Mouse (Mus musculus): ENCODE measurements around the gene Itpr3. TPM values are rescaled to one million over a fixed set of nuclear protein-coding genes. Genes with fewer than 3 reads are reported as not detected.

Gene Itpr3
- total and polyA plus RNA-seq, 2 experiments: 1.0 to 1.5 TPM

- H3K27ac ChIP-seq (replicated peaks; ENCODE audit: insufficient read depth, low read depth, low read length): no peak overlapping the region
- no peak overlapping the region for H3K4me3 ChIP-seq (ENCODE audit: insufficient read depth, low read depth, low read length)
- no peaks in the 10 kb centered on the region for H3K36me3 ChIP-seq (ENCODE audit: control insufficient read depth, insufficient read depth, low read length)
- H3K27me3 ChIP-seq (ENCODE audit: control insufficient read depth, insufficient read depth, low read length): no peaks in the 10 kb centered on the region
- no peaks in the 10 kb centered on the region for H3K4me1 ChIP-seq (ENCODE audit: control insufficient read depth, insufficient read depth, low read length)
- H3K9ac ChIP-seq (ENCODE audit: low read depth, low read length): no peak overlapping the region
- DNase-seq (ENCODE audit: extremely low read depth, low read depth, low spot score): no peak
- 39% methylated on average over 8 of the region's 8 CpGs for WGBS
- TF ChIP-seq POLR2A (IDR thresholded peaks at IDR 0.05; ENCODE audit: extremely low read depth, insufficient read depth, low read length): no peak
- TF ChIP-seq CTCF (IDR thresholded peaks at IDR 0.05; ENCODE audit: low read depth, low read length): no peak
- no peaks in the 10 kb centered on the region for H3K79me2 ChIP-seq (ENCODE audit: control insufficient read depth, insufficient read depth, low read length)
Observed at GRCm38 (mm10) chr17:27152976-27153723, 96.0 kb downstream of the Itpr3 start.

GRCm38 (mm10) chr17:27153773-27154193, 96.7 kb downstream of the Itpr3 start:
- Histone ChIP-seq H3K27ac (replicated peaks; ENCODE audit: insufficient read depth, low read depth, low read length) (no peak overlapping the region), H3K4me1 (ENCODE audit: control insufficient read depth, insufficient read depth, low read length) (no peaks in the 10 kb centered on the region), H3K9ac (ENCODE audit: low read depth, low read length) (no peak overlapping the region), H3K36me3 (ENCODE audit: control insufficient read depth, insufficient read depth, low read length) (no peaks in the 10 kb centered on the region), H3K4me3 (ENCODE audit: insufficient read depth, low read depth, low read length) (no peak overlapping the region), H3K79me2 (ENCODE audit: control insufficient read depth, insufficient read depth, low read length) (no peaks in the 10 kb centered on the region), H3K27me3 (ENCODE audit: control insufficient read depth, insufficient read depth, low read length) (no peaks in the 10 kb centered on the region)
- TF ChIP-seq CTCF (IDR thresholded peaks at IDR 0.05; ENCODE audit: low read depth, low read length): no peak
- no peak for TF ChIP-seq POLR2A (IDR thresholded peaks at IDR 0.05; ENCODE audit: extremely low read depth, insufficient read depth, low read length)
- 68% methylated on average over 9 of the region's 9 CpGs for WGBS
- no peak for DNase-seq (ENCODE audit: extremely low read depth, low read depth, low spot score)

- Histone ChIP-seq H3K36me3 (ENCODE audit: control insufficient read depth, insufficient read depth, low read length) (no peaks in the 10 kb centered on the region), H3K4me3 (ENCODE audit: insufficient read depth, low read depth, low read length) (no peak overlapping the region), H3K79me2 (ENCODE audit: control insufficient read depth, insufficient read depth, low read length) (no peaks in the 10 kb centered on the region), H3K9ac (ENCODE audit: low read depth, low read length) (no peak overlapping the region), H3K4me1 (ENCODE audit: control insufficient read depth, insufficient read depth, low read length) (no peaks in the 10 kb centered on the region), H3K27ac (replicated peaks; ENCODE audit: insufficient read depth, low read depth, low read length) (no peak overlapping the region), H3K27me3 (ENCODE audit: control insufficient read depth, insufficient read depth, low read length) (no peaks in the 10 kb centered on the region)
- 91% methylated on average over 14 of the region's 14 CpGs for whole genome bisulfite sequencing
- no peak for DNase-seq (ENCODE audit: extremely low read depth, low read depth, low spot score)
- no peak for TF ChIP-seq POLR2A (IDR thresholded peaks at IDR 0.05; ENCODE audit: extremely low read depth, insufficient read depth, low read length)
- no peak for TF ChIP-seq CTCF (IDR thresholded peaks at IDR 0.05; ENCODE audit: low read depth, low read length)
Observed at GRCm38 (mm10) chr17:27154256-27154655, 97.2 kb downstream of the Itpr3 start.

DNA sequence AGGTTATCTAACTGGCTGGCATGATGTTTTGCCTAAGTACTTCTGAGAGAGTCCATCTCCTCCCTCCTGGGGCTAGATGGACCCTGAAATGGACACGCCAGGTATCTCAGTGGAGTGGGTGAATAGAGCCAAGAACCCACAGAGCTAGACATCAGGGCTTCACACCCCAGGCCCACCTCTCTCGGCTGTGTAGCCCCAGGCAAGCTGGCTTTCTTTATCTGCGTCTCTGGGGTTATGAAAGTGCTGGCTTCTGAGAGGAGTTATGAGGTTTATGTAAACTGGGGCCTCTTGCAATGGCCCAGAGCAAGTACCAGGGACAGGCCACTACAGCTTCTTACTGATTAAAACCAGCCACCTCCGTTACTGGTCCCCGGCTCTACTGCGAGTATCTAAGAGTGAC, 97.8 kb downstream of the Itpr3 start:
- no peaks in the 10 kb centered on the region for H3K27me3 ChIP-seq (ENCODE audit: control insufficient read depth, insufficient read depth, low read length)
- no peak overlapping the region for H3K4me3 ChIP-seq (ENCODE audit: insufficient read depth, low read depth, low read length)
- no peak overlapping the region for H3K9ac ChIP-seq (ENCODE audit: low read depth, low read length)
- no peaks in the 10 kb centered on the region for H3K36me3 ChIP-seq (ENCODE audit: control insufficient read depth, insufficient read depth, low read length)
- no peaks in the 10 kb centered on the region for H3K4me1 ChIP-seq (ENCODE audit: control insufficient read depth, insufficient read depth, low read length)
- no peaks in the 10 kb centered on the region for H3K79me2 ChIP-seq (ENCODE audit: control insufficient read depth, insufficient read depth, low read length)
- no peak for TF ChIP-seq POLR2A (IDR thresholded peaks at IDR 0.05; ENCODE audit: extremely low read depth, insufficient read depth, low read length)
- no peak for TF ChIP-seq CTCF (IDR thresholded peaks at IDR 0.05; ENCODE audit: low read depth, low read length)
- 78% methylated on average over 6 of the region's 6 CpGs for WGBS
- H3K27ac ChIP-seq (replicated peaks; ENCODE audit: insufficient read depth, low read depth, low read length): no peak overlapping the region
- no peak for DNase-seq (ENCODE audit: extremely low read depth, low read depth, low spot score)

- H3K27ac ChIP-seq (replicated peaks; ENCODE audit: insufficient read depth, low read depth, low read length): no peak overlapping the region
Observed at GRCm38 (mm10) chr17:27155752-27156151, 98.6 kb downstream of the Itpr3 start.

DNA sequence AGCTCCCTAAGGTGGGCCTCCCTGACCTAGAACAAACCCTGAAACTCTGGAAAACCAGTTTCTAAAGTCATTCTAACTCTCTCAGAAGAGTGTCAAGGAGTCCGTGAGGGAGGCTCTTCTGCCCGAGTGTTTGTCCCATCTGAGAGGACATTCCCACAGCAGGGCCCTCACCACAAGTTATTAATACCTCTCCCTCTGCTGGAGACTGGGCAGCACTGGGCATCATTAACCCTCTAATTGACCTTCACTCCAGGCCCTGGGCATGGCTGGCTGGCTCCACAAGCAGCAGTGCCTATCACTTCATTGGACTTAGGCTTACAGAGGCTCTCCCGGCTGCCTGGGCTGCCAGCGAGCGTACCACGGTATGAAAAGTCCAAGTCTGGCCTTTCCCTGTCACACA, 101.3 kb downstream of the Itpr3 start:
- Histone ChIP-seq H3K27me3 (ENCODE audit: control insufficient read depth, insufficient read depth, low read length) (no peaks in the 10 kb centered on the region), H3K27ac (replicated peaks; ENCODE audit: insufficient read depth, low read depth, low read length) (no peak overlapping the region), H3K9ac (ENCODE audit: low read depth, low read length) (no peak overlapping the region), H3K4me1 (ENCODE audit: control insufficient read depth, insufficient read depth, low read length) (no peaks in the 10 kb centered on the region), H3K4me3 (ENCODE audit: insufficient read depth, low read depth, low read length) (no peak overlapping the region), H3K36me3 (ENCODE audit: control insufficient read depth, insufficient read depth, low read length) (no peaks in the 10 kb centered on the region), H3K79me2 (ENCODE audit: control insufficient read depth, insufficient read depth, low read length) (no peaks in the 10 kb centered on the region)
- 89% methylated on average over 6 of the region's 6 CpGs for WGBS
- no peak for DNase-seq (ENCODE audit: extremely low read depth, low read depth, low spot score)
- TF ChIP-seq CTCF (IDR thresholded peaks at IDR 0.05; ENCODE audit: low read depth, low read length) (no peak), POLR2A (IDR thresholded peaks at IDR 0.05; ENCODE audit: extremely low read depth, insufficient read depth, low read length) (no peak)

More at GRCm38 (mm10) chr17:27155752-27156151, 98.6 kb downstream of the Itpr3 start:
- TF ChIP-seq CTCF (IDR thresholded peaks at IDR 0.05; ENCODE audit: low read depth, low read length) (no peak), POLR2A (IDR thresholded peaks at IDR 0.05; ENCODE audit: extremely low read depth, insufficient read depth, low read length) (no peak)
- Histone ChIP-seq H3K4me1 (ENCODE audit: control insufficient read depth, insufficient read depth, low read length) (no peaks in the 10 kb centered on the region), H3K9ac (ENCODE audit: low read depth, low read length) (no peak overlapping the region), H3K36me3 (ENCODE audit: control insufficient read depth, insufficient read depth, low read length) (no peaks in the 10 kb centered on the region), H3K4me3 (ENCODE audit: insufficient read depth, low read depth, low read length) (no peak overlapping the region), H3K79me2 (ENCODE audit: control insufficient read depth, insufficient read depth, low read length) (no peaks in the 10 kb centered on the region), H3K27me3 (ENCODE audit: control insufficient read depth, insufficient read depth, low read length) (no peaks in the 10 kb centered on the region)
- no peak for DNase-seq (ENCODE audit: extremely low read depth, low read depth, low spot score)
- 87% methylated on average over 8 of the region's 8 CpGs for WGBS
